Mouse (Mus musculus): ENCODE data around the gene Ptpn6. TPM values are rescaled to one million over a fixed set of nuclear protein-coding genes. Genes with fewer than 3 reads are reported as not detected.

Gene Ptpn6
- polyA plus RNA-seq, 1 experiment from 2014 or later, result 5.6 TPM

- peaks cover 41% of the 10 kb centered on the region for H3K4me1 ChIP-seq (ENCODE audit: control insufficient read depth, insufficient read depth, low read length)
- peak overlapping the region; percentile 70 for H3K4me2 ChIP-seq (ENCODE audit: low read length)
- 20% methylated on average over 5 of the region's 5 CpGs for WGBS
- DNase-seq (peak; percentile 68), ATAC-seq (ENCODE audit: low FRiP score, low TSS enrichment) (peak; percentile 15; the same call in 1 of the 2 replicates)
- no peaks in the 10 kb centered on the region for H3K27me3 ChIP-seq (ENCODE audit: control insufficient read depth, insufficient read depth, low read length)
- no peaks in the 10 kb centered on the region for H3K36me3 ChIP-seq (ENCODE audit: control insufficient read depth, insufficient read depth, low read length)
- no peak overlapping the region; the same call in 1 of the 2 replicates for H3K9ac ChIP-seq (replicated peaks; ENCODE audit: low read length)
- H3K9me3 ChIP-seq (ENCODE audit: control insufficient read depth, low read length), result no peaks in the 10 kb centered on the region
- H3K27ac ChIP-seq (replicated peaks; ENCODE audit: low read depth, low read length), result peak overlapping the region; percentile 97
- peak overlapping the region; percentile 79 for H3K4me3 ChIP-seq (replicated peaks; ENCODE audit: low read depth, low read length)
Observed at GRCm38 (mm10) chr6:124757909-124758848, 19.7 kb upstream of the Ptpn6 start.

GRCm38 (mm10) chr6:124757351-124757880, 18.9 kb upstream of the Ptpn6 start:
- WGBS, result 4% methylated on average over 5 of the region's 5 CpGs
- Histone ChIP-seq H3K4me2 (ENCODE audit: low read length) (peak overlapping the region; percentile 70), H3K27me3 (ENCODE audit: control insufficient read depth, insufficient read depth, low read length) (no peaks in the 10 kb centered on the region), H3K9me3 (ENCODE audit: control insufficient read depth, low read length) (no peaks in the 10 kb centered on the region), H3K4me3 (replicated peaks; ENCODE audit: low read depth, low read length) (peak overlapping the region; percentile 79), H3K36me3 (ENCODE audit: control insufficient read depth, insufficient read depth, low read length) (peaks cover 5% of the 10 kb centered on the region; the same call in 1 of the 2 replicates), H3K4me1 (ENCODE audit: control insufficient read depth, insufficient read depth, low read length) (peaks cover 41% of the 10 kb centered on the region), H3K27ac (replicated peaks; ENCODE audit: low read depth, low read length) (peak overlapping the region; percentile 97), H3K9ac (replicated peaks; ENCODE audit: low read length) (peak overlapping the region; percentile 93)
- ATAC-seq (ENCODE audit: low FRiP score, low TSS enrichment) (no peak), DNase-seq (no peak)

- no peaks in the 10 kb centered on the region for H3K9me3 ChIP-seq (ENCODE audit: control insufficient read depth, low read length)
- H3K27me3 ChIP-seq (ENCODE audit: control insufficient read depth, insufficient read depth, low read length), result no peaks in the 10 kb centered on the region
- H3K36me3 ChIP-seq (ENCODE audit: control insufficient read depth, insufficient read depth, low read length), result peaks cover 6% of the 10 kb centered on the region; the same call in 1 of the 2 replicates
- ATAC-seq (ENCODE audit: low FRiP score, low TSS enrichment) (peak; percentile 85), DNase-seq (peak; percentile 89)
- peak overlapping the region; percentile 70 for H3K4me2 ChIP-seq (ENCODE audit: low read length)
- H3K4me3 ChIP-seq (replicated peaks; ENCODE audit: low read depth, low read length), result peak overlapping the region; percentile 79
- H3K4me1 ChIP-seq (ENCODE audit: control insufficient read depth, insufficient read depth, low read length), result peaks cover 41% of the 10 kb centered on the region
- H3K27ac ChIP-seq (replicated peaks; ENCODE audit: low read depth, low read length), result peak overlapping the region; percentile 97
- peak overlapping the region; percentile 93 for H3K9ac ChIP-seq (replicated peaks; ENCODE audit: low read length)
- 1% methylated on average over 54 of the region's 54 CpGs for WGBS
Observed at GRCm38 (mm10) chr6:124756652-124757350, 18.3 kb upstream of the Ptpn6 start.

- peak within 1 kb of the TSS; percentile 79 for H3K4me3 ChIP-seq (replicated peaks; ENCODE audit: low read depth, low read length)
Observed at GRCm38 (mm10) chr6:124755831-124756595, 17.5 kb upstream of the Ptpn6 start, which contains the start of the genes Gm45234 and Atn1. TSS of gene Gm45234 (minus strand) at chr6:124756021. TSS of gene Atn1 (minus strand) at chr6:124756524.

GRCm38 (mm10) chr6:124755306-124755705, 16.8 kb upstream of the Ptpn6 start:
- H3K4me1 ChIP-seq (ENCODE audit: control insufficient read depth, insufficient read depth, low read length), result peaks cover 41% of the 10 kb centered on the region
- peak overlapping the region; percentile 97 for H3K27ac ChIP-seq (replicated peaks; ENCODE audit: low read depth, low read length)
- H3K27me3 ChIP-seq (ENCODE audit: control insufficient read depth, insufficient read depth, low read length), result no peaks in the 10 kb centered on the region

More at GRCm38 (mm10) chr6:124755831-124756595, 17.5 kb upstream of the Ptpn6 start, which contains the start of the genes Gm45234 and Atn1:
- Histone ChIP-seq H3K9ac (replicated peaks; ENCODE audit: low read length) (peak within 1 kb of the TSS; percentile 93), H3K27ac (replicated peaks; ENCODE audit: low read depth, low read length) (peak within 1 kb of the TSS; percentile 97), H3K4me2 (ENCODE audit: low read length) (peak within 1 kb of the TSS; percentile 70), H3K27me3 (ENCODE audit: control insufficient read depth, insufficient read depth, low read length) (no peaks in the 10 kb centered on the region), H3K36me3 (ENCODE audit: control insufficient read depth, insufficient read depth, low read length) (peaks cover 6% of the 10 kb centered on the region; the same call in 1 of the 2 replicates), H3K4me1 (ENCODE audit: control insufficient read depth, insufficient read depth, low read length) (peaks cover 41% of the 10 kb centered on the region), H3K9me3 (ENCODE audit: control insufficient read depth, low read length) (no peaks in the 10 kb centered on the region)
- 1% methylated on average over 65 of the region's 100 CpGs for WGBS
- DNase-seq (peak; percentile 82), ATAC-seq (ENCODE audit: low FRiP score, low TSS enrichment) (peak; percentile 66)

GRCm38 (mm10) chr6:124753861-124754260, 15.3 kb upstream of the Ptpn6 start:
- H3K9me3 ChIP-seq (ENCODE audit: control insufficient read depth, low read length), result no peaks in the 10 kb centered on the region
- H3K9ac ChIP-seq (replicated peaks; ENCODE audit: low read length), result no peak overlapping the region
- peaks cover 18% of the 10 kb centered on the region for H3K36me3 ChIP-seq (ENCODE audit: control insufficient read depth, insufficient read depth, low read length)
- no peak for DNase-seq
- WGBS, result 95% methylated on average over 2 of the region's 2 CpGs
- no peak overlapping the region for H3K27ac ChIP-seq (replicated peaks; ENCODE audit: low read depth, low read length)
- H3K27me3 ChIP-seq (ENCODE audit: control insufficient read depth, insufficient read depth, low read length), result no peaks in the 10 kb centered on the region
- peak overlapping the region; percentile 26; the same call in 1 of the 2 replicates for H3K4me2 ChIP-seq (ENCODE audit: low read length)
- H3K4me3 ChIP-seq (replicated peaks; ENCODE audit: low read depth, low read length), result 0 out of 2 replicates have a peak overlapping the region, but pooled peaks have one; percentile 79
- ATAC-seq (ENCODE audit: low FRiP score, low TSS enrichment), result no peak
- peaks cover 39% of the 10 kb centered on the region for H3K4me1 ChIP-seq (ENCODE audit: control insufficient read depth, insufficient read depth, low read length)

More at GRCm38 (mm10) chr6:124755306-124755705, 16.8 kb upstream of the Ptpn6 start:
- peak overlapping the region; percentile 93 for H3K9ac ChIP-seq (replicated peaks; ENCODE audit: low read length)
- ATAC-seq (ENCODE audit: low FRiP score, low TSS enrichment) (no peak), DNase-seq (no peak)
- H3K9me3 ChIP-seq (ENCODE audit: control insufficient read depth, low read length), result no peaks in the 10 kb centered on the region
- WGBS, result 2% methylated on average over 3 of the region's 3 CpGs
- peak overlapping the region; percentile 70 for H3K4me2 ChIP-seq (ENCODE audit: low read length)
- peak overlapping the region; percentile 79 for H3K4me3 ChIP-seq (replicated peaks; ENCODE audit: low read depth, low read length)
- H3K36me3 ChIP-seq (ENCODE audit: control insufficient read depth, insufficient read depth, low read length), result peaks cover 6% of the 10 kb centered on the region; the same call in 1 of the 2 replicates

GRCm38 (mm10) chr6:124750405-124750804, 11.9 kb upstream of the Ptpn6 start:
- Histone ChIP-seq H3K4me2 (ENCODE audit: low read length) (no peak overlapping the region), H3K36me3 (ENCODE audit: control insufficient read depth, insufficient read depth, low read length) (peaks cover 42% of the 10 kb centered on the region), H3K4me1 (ENCODE audit: control insufficient read depth, insufficient read depth, low read length) (peaks cover 29% of the 10 kb centered on the region), H3K9ac (replicated peaks; ENCODE audit: low read length) (no peak overlapping the region), H3K27ac (replicated peaks; ENCODE audit: low read depth, low read length) (no peak overlapping the region), H3K9me3 (ENCODE audit: control insufficient read depth, low read length) (no peaks in the 10 kb centered on the region), H3K27me3 (ENCODE audit: control insufficient read depth, insufficient read depth, low read length) (no peaks in the 10 kb centered on the region), H3K4me3 (replicated peaks; ENCODE audit: low read depth, low read length) (no peak overlapping the region)
- ATAC-seq (ENCODE audit: low FRiP score, low TSS enrichment) (no peak), DNase-seq (no peak)
- WGBS, result 86% methylated on average over 8 of the region's 8 CpGs

Data from midbrain, embryonic 14.5 days (tissue).